Mouse (Mus musculus): ENCODE results near the gene Trpc4.

Gene Trpc4

DNA sequence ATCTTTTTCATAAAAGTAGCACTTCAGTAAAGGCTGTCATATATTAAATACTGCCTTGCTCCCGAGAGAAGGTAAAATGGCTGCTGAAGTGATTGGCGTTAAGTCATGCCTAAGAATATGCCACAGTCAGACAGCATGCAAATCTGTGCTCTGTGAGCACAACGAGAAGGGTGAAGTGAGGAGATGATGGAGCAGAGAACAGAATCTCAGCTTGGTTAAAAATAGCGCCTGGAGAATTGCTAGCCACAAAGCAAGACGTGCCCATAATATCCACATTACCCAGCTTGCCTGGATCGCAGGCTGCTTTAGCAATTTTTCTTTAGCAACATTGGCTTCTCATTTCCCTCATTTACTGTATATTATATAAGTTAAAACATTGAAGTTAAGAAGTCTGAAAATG, 113.3 kb downstream of the Trpc4 start:
- DNase-seq (ENCODE audit: low spot score): no peak

DNA sequence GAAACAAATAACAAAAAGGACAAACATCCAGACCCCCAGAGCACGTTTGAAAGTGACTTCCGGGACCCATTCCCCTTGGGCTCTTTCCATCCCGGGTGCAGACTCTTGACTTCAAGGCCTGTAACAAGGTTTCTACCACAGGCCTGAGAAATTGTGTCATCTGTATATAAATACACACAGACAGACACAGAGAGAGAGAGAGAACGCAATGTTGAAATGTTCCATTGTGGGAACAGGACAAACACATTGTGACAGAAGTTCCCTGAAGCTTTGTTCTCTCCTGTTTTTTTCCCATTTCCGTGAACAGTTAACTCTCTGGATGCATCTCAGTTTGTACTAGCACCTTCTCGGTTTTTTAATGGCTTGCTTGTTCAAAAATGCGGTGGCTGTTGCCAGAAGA, 118.8 kb downstream of the Trpc4 start:
- no peak for DNase-seq (ENCODE audit: low spot score)

- no peak for DNase-seq (ENCODE audit: low spot score)
These were observed 133.9 kb downstream of the Trpc4 start for GRCm38 (mm10) chr3:54289731-54290130.

DNA sequence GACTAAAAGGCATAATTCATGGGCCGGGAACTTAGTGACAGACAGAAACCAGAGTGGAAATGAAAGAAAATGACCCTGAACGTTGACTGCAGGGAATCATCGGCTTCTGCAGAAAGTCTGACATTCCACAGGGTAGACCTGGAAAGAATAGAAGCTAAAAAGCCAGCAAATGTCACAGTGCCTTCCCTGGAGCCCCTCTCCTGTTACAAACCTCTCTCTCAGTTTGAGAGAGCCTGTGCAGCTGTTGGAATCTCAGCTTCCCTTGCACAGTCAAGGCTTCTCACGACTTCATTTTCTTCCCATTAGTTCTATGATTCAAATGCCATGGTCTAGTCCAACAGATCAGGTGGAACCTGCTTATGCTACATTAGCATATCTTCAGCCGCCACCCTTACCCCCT, 154.8 kb downstream of the Trpc4 start:
- DNase-seq (ENCODE audit: low spot score): no peak

GRCm38 (mm10) chr3:54314055-54314454, 158.2 kb downstream of the Trpc4 start:
- no peak for DNase-seq (ENCODE audit: low spot score)

- DNase-seq (ENCODE audit: low spot score): peak; percentile 48
These were observed 197.2 kb downstream of the Trpc4 start for GRCm38 (mm10) chr3:54352891-54353652.

DNA sequence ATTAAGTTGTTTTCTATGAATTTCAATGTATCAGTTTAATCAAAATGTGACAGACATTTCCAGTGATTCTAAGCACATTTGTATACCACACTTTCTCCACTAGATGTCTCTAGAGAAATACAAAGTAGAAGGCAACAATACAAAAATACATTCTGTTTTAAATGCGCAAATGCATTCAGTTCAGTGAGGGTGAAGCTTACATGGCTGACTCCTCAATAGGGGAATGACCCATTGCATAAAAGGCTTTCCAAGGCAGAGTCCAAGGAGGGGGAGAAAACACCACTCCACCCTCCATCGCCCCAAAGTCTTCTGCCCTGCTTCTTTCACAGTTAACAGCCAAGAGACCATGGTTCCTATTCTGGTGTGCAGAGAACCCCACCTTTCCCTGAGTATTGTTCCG, 201.7 kb downstream of the Trpc4 start:
- no peak for DNase-seq (ENCODE audit: low spot score)

GRCm38 (mm10) chr3:54358463-54359189, 202.8 kb downstream of the Trpc4 start:
- no peak for DNase-seq (ENCODE audit: low spot score)

DNA sequence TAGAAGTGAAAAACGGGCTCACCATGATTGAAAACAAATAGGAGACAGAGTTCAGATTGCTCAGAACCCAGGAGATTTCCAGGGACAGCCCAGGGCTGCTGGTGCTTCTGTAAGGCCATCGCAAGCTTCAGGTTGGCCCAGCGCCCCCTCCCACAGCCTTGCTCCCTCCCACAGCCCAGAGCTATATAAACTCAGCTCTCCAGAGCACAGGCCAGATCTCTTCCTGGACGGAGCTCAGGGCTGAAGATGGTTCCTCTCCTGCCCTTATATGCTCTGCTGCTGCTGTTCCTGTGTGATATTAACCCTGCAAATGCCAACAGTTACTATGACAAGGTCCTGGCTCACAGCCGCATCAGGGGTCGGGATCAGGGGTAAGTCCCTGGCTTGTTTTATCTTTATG, 205.1 kb downstream of the Trpc4 start, which contains the start of gene Postn:
TSS of gene Postn (plus strand) at position 213 of the 400 bp plus-strand sequence.
- DNase-seq (ENCODE audit: low spot score): no peak

DNA sequence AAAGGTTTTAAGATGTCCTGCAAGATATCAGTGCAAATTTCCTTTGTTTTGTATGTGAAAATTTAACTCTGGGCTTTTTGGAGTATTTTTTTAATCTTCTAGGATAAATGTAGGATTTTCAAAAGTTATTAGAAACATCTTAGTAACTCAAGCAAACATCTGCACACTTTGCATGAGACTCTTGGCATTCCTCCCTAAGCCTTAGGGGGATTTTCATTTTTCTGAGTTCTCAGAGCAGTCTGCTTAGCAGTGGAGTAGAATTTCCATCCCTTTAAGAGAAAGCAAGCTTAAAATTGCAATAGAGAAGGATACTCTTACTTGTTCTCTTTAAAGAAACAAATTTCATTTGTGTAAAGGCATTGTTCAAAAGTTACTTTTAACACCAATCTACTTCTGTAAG, 205.8 kb downstream of the Trpc4 start:
- no peak for DNase-seq (ENCODE audit: low spot score)
